Mouse (Mus musculus) brain, embryonic 14.5 days (tissue): ENCODE measurements around the gene Kcnq1. TPM values are rescaled to one million over a fixed set of nuclear protein-coding genes. Genes with fewer than 3 reads are reported as not detected.
A peak's percentile ranks its signal among the peaks of the same experiment; 100 is the strongest.

ENCODE experiments used
- DNase-seq: peaks from one replicate; pipeline ENCODE4 v3.0.0-alpha.2; 2011; ENCODE audit warnings: low read depth
- CTCF ChIP-seq: fragments of 200-500 bp; IDR thresholded peaks from 2 replicates; pipeline ENCODE4 v1.5.1; 2012; ENCODE audit warnings: inconsistent platforms, mild to moderate bottlenecking, moderate library complexity, borderline replicate concordance; ENCODE audit not compliant: insufficient read depth, insufficient read length; ENCODE audit errors: extremely low read depth
- POLR2A ChIP-seq: fragments of 200-500 bp; IDR thresholded peaks from 2 replicates; pipeline ENCODE4 v1.6.1; 2012; ENCODE audit warnings: mild to moderate bottlenecking, inconsistent platforms, borderline replicate concordance; ENCODE audit not compliant: poor library complexity, insufficient read depth, insufficient read length, severe bottlenecking; ENCODE audit errors: extremely low read depth
- polyA plus RNA-seq: library from polyadenylated mRNA; depleted of rRNA; stranded (reverse); fragments of >200 nt; gene quantifications from 2 replicates; pipeline ENCODE4 v1.2.3, GENCODE M21; 2012

Gene Kcnq1
- polyA plus RNA-seq, 1 experiment: 1.2 TPM

GRCm38 (mm10) chr7:143343781-143344306 is 237.7 kb downstream of the Kcnq1 start:
- TF ChIP-seq POLR2A (no peak), CTCF (no peak)
- peak; percentile 91 for DNase-seq

GRCm38 (mm10) chr7:143349287-143349686 is 243.1 kb downstream of the Kcnq1 start:
- no peak for TF ChIP-seq POLR2A
- TF ChIP-seq CTCF: no peak
- DNase-seq: no peak

GRCm38 (mm10) chr7:143349848-143350247 is 243.7 kb downstream of the Kcnq1 start:
- no peak for DNase-seq
- TF ChIP-seq POLR2A: no peak
- TF ChIP-seq CTCF: no peak

- TF ChIP-seq POLR2A (no peak), CTCF (no peak)
Observed at GRCm38 (mm10) chr7:143355831-143356230, 249.7 kb downstream of the Kcnq1 start.

GRCm38 (mm10) chr7:143357109-143357508 is 250.9 kb downstream of the Kcnq1 start:
- no peak for DNase-seq
- TF ChIP-seq POLR2A (no peak), CTCF (no peak)

More at GRCm38 (mm10) chr7:143355831-143356230, 249.7 kb downstream of the Kcnq1 start:
- no peak for DNase-seq

GRCm38 (mm10) chr7:143357831-143358230 is 251.7 kb downstream of the Kcnq1 start:
- TF ChIP-seq CTCF (no peak), POLR2A (no peak)
- no peak for DNase-seq

GRCm38 (mm10) chr7:143359762-143360161 is 253.6 kb downstream of the Kcnq1 start:
- DNase-seq: no peak
- no peak for TF ChIP-seq POLR2A
- no peak for TF ChIP-seq CTCF

- TF ChIP-seq CTCF (no peak), POLR2A (no peak)
- DNase-seq: no peak
Observed at GRCm38 (mm10) chr7:143360776-143361175, 254.6 kb downstream of the Kcnq1 start.

- TF ChIP-seq CTCF (no peak), POLR2A (no peak)
- no peak for DNase-seq
Observed at GRCm38 (mm10) chr7:143364092-143364832, 258.1 kb downstream of the Kcnq1 start.

GRCm38 (mm10) chr7:143364969-143365839 is 259.0 kb downstream of the Kcnq1 start:
- no peak for TF ChIP-seq POLR2A
- no peak for TF ChIP-seq CTCF
- no peak for DNase-seq

GRCm38 (mm10) chr7:143367366-143368266 is 261.5 kb downstream of the Kcnq1 start:
- TF ChIP-seq POLR2A (no peak), CTCF (no peak)
- DNase-seq: peak; percentile 52

- DNase-seq: peak; percentile 85
- TF ChIP-seq POLR2A (no peak), CTCF (no peak)
Observed at GRCm38 (mm10) chr7:143368267-143368643, 262.1 kb downstream of the Kcnq1 start.
